In the genomic region with DNA sequence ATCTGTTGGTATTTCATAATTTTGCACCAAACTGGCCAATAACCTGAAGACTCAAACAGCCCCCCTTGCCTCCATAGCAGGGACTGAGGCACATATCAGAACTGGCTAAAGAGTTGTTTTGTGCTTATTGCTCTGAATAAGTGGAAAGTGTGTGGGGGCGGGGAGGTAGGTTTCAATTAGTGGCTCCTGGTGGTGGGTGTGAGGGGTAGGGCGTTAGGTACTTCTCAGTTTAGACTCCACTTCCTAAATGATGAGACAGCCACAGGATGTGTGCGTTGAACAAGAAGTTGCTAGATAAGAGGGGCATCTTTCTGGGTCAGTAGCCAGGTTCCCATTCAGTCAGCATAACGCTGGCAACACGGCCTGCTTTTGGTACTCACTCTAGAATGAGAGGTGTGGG, we compare ENCODE assay signal across 22 mouse cellular contexts.
DNase-seq lines count a peak whose midpoint lies in the region; ATAC-seq and TF ChIP-seq lines count a peak whose summit lies in the region.
"Had no signal": no experiment of that assay in that cellular context is flagged by ENCODE, and none has a peak within 500 bp of the region (broad histone marks: within the 10 kb centered on the region; RNA-seq: fewer than 3 reads in every experiment).

No protein-coding gene starts in this region.

- peak; percentile 39; the same call in 1 of the 2 replicates for ATAC-seq in common myeloid progenitor, adult 5-6 weeks (replicated peaks; ENCODE audit: low read depth, poor library complexity, severe bottlenecking)
- no peak for ATAC-seq in midbrain, embryonic 13.5 days
- ATAC-seq: forebrain, embryonic 14.5 days; intestine, postnatal 0 days had no signal

- 64% methylated on average over 5 of the region's 5 CpGs for WGBS in midbrain, embryonic 13.5 days

- H3K4me2 ChIP-seq in midbrain, embryonic 13.5 days (replicated peaks) = no peak overlapping the region
- H3K4me2 ChIP-seq: hindbrain, embryonic 14.5 days; limb, embryonic 15.5 days; neural tube, embryonic 13.5 days had no signal

- TF ChIP-seq CTCF in testis, adult 2 months (IDR thresholded peaks at IDR 0.05; ENCODE audit: control insufficient read depth, insufficient read depth, insufficient replicate concordance, low read depth, low read length) = no peak

- H3K9me3 ChIP-seq in midbrain, embryonic 13.5 days = no peaks in the 10 kb centered on the region
- H3K9me3 ChIP-seq: G1E; limb, embryonic 15.5 days; megakaryocyte, embryonic 14.5 days; neural tube, embryonic 13.5 days had no signal

- H3K4me1 ChIP-seq in testis, adult 2 months (ENCODE audit: control insufficient read depth, insufficient read depth, low read length) = no peaks in the 10 kb centered on the region
- H3K4me1 ChIP-seq in midbrain, embryonic 13.5 days (replicated peaks) = peaks cover 20% of the 10 kb centered on the region
- H3K4me1 ChIP-seq: limb, embryonic 15.5 days had no signal

- no peaks in the 10 kb centered on the region for H3K27me3 ChIP-seq in testis, adult 2 months (ENCODE audit: control insufficient read depth, insufficient read depth, low read length)
- H3K27me3 ChIP-seq in splenic B cell, adult 2 months (ENCODE audit: control insufficient read depth, insufficient read depth, low read length, poor library complexity, severe bottlenecking) = no peaks in the 10 kb centered on the region
- H3K27me3 ChIP-seq in midbrain, embryonic 13.5 days = no peaks in the 10 kb centered on the region
- H3K27me3 ChIP-seq: limb, embryonic 15.5 days; megakaryocyte, embryonic 14.5 days; neural tube, embryonic 13.5 days had no signal

- DNase-seq in cerebellum, adult 9-10 months = peak; percentile 48
- no peak for DNase-seq in cerebellum, adult 8-10 months
- DNase-seq in testis, postnatal 10 days (ENCODE audit: low spot score) = no peak
- peak; percentile 36 for DNase-seq in splenic B cell, adult 2 months (ENCODE audit: low read depth, low spot score)
- no peak for DNase-seq in gastrocnemius, adult 18-20 months (ENCODE audit: low spot score)
- DNase-seq: adrenal gland, postnatal 10 days; cerebellum, postnatal 10 days; heart, adult 18-20 months; kidney, postnatal 10 days; lung, postnatal 14 days; thymus, adult 2 months had no signal

- H3K36me3 ChIP-seq in testis, adult 2 months (ENCODE audit: control insufficient read depth, insufficient read depth, low read length) = no peaks in the 10 kb centered on the region
- peaks cover 2% of the 10 kb centered on the region; the same call in 1 of the 2 replicates for H3K36me3 ChIP-seq in splenic B cell, adult 2 months (ENCODE audit: control insufficient read depth, insufficient read depth, low read length, poor library complexity, severe bottlenecking)
- H3K36me3 ChIP-seq in midbrain, embryonic 13.5 days = no peaks in the 10 kb centered on the region
- H3K36me3 ChIP-seq: G1E; limb, embryonic 15.5 days; neural tube, embryonic 13.5 days had no signal

- TF ChIP-seq POLR2A in testis, adult 2 months (IDR thresholded peaks at IDR 0.05; ENCODE audit: control insufficient read depth, low read depth, low read length) = no peak

- no peak overlapping the region for H3K27ac ChIP-seq in testis, adult 2 months (ENCODE audit: control insufficient read depth, insufficient read depth, low read depth, low read length)
- H3K27ac ChIP-seq in midbrain, embryonic 13.5 days = no peak overlapping the region
- H3K27ac ChIP-seq: hindbrain, embryonic 14.5 days; limb, embryonic 15.5 days; neural tube, embryonic 13.5 days had no signal

- peak overlapping the region; percentile 24; the same call in 1 of the 2 replicates for H3K4me3 ChIP-seq in testis, adult 2 months (ENCODE audit: control insufficient read depth, low read depth, low read length)
- H3K4me3 ChIP-seq in midbrain, embryonic 13.5 days (replicated peaks) = no peak overlapping the region
- H3K4me3 ChIP-seq: erythroblast, embryonic 14.5 days; limb, embryonic 15.5 days; megakaryocyte, embryonic 14.5 days; neural tube, embryonic 13.5 days had no signal

- H3K9ac ChIP-seq in midbrain, embryonic 13.5 days (replicated peaks) = no peak overlapping the region
- H3K9ac ChIP-seq: hindbrain, embryonic 14.5 days; limb, embryonic 15.5 days; neural tube, embryonic 13.5 days had no signal

Comparison
In these comparisons a context has a peak if more than half of its experiments do, and no peak if none do; other contexts are left out.
1. DNase-seq: peak in cerebellum, adult 9-10 months (single experiment) and splenic B cell, adult 2 months (single experiment); none in cerebellum, adult 8-10 months (single experiment), testis, postnatal 10 days (single experiment) and gastrocnemius, adult 18-20 months (single experiment).